In genomic region chr8:11423091-11423490, GRCm38 (mm10) we compare ENCODE assay signal across 15 mouse cellular contexts. TPM values are rescaled to one million over a fixed set of nuclear protein-coding genes. Genes with fewer than 3 reads are reported as not detected.
DNase-seq lines count a peak whose midpoint lies in the region; ATAC-seq and TF ChIP-seq lines count a peak whose summit lies in the region.
"Had no signal": no experiment of that assay in that cellular context is flagged by ENCODE, and none has a peak within 500 bp of the region (broad histone marks: within the 10 kb centered on the region; RNA-seq: fewer than 3 reads in every experiment).

No protein-coding gene starts in this region.

- H3K4me1 ChIP-seq in forebrain, postnatal 0 days (ENCODE audit: insufficient read depth), result peaks cover 6% of the 10 kb centered on the region; the same call in 1 of the 2 replicates
- peaks cover 5% of the 10 kb centered on the region; the same call in 1 of the 2 replicates for H3K4me1 ChIP-seq in forebrain, embryonic 14.5 days (ENCODE audit: control insufficient read depth, insufficient read depth, low read length)
- no peaks in the 10 kb centered on the region for H3K4me1 ChIP-seq in liver, embryonic 14.5 days (replicated peaks; ENCODE audit: control insufficient read depth in 2 of 2, insufficient read depth in 2 of 2, low read length in 1 of 2)
- H3K4me1 ChIP-seq in liver, embryonic 11.5 days (replicated peaks; ENCODE audit: control insufficient read depth, insufficient read depth, low read length), result no peaks in the 10 kb centered on the region
- H3K4me1 ChIP-seq in E14TG2a.4 (replicated peaks; ENCODE audit: low read depth, low read length), result no peaks in the 10 kb centered on the region
- no peaks in the 10 kb centered on the region for H3K4me1 ChIP-seq in midbrain, embryonic 13.5 days (replicated peaks)
- H3K4me1 ChIP-seq: midbrain, embryonic 12.5 days; neural tube, embryonic 12.5 days had no signal

- no peaks in the 10 kb centered on the region for H3K9me3 ChIP-seq in forebrain, postnatal 0 days (ENCODE audit: low read length)
- no peaks in the 10 kb centered on the region for H3K9me3 ChIP-seq in forebrain, embryonic 14.5 days (replicated peaks; ENCODE audit: control insufficient read depth, low read length)
- no peaks in the 10 kb centered on the region for H3K9me3 ChIP-seq in liver, embryonic 14.5 days (ENCODE audit: control insufficient read depth, low read length)
- no peaks in the 10 kb centered on the region for H3K9me3 ChIP-seq in liver, embryonic 11.5 days (ENCODE audit: control insufficient read depth, low read length)
- H3K9me3 ChIP-seq in E14TG2a.4 (ENCODE audit: low read length), result no peaks in the 10 kb centered on the region
- no peaks in the 10 kb centered on the region for H3K9me3 ChIP-seq in midbrain, embryonic 13.5 days
- H3K9me3 ChIP-seq: midbrain, embryonic 12.5 days; neural tube, embryonic 12.5 days had no signal

- peak; percentile 77 for TF ChIP-seq CTCF in forebrain, postnatal 0 days (IDR thresholded peaks at IDR 0.05; ENCODE audit: low read depth)
- peak; percentile 38; the same call in 1 of the 2 replicates for TF ChIP-seq CTCF in liver, embryonic 14.5 days (IDR thresholded peaks at IDR 0.05; ENCODE audit: low read depth)
- peak; percentile 33 for TF ChIP-seq CTCF in E14TG2a.4 (conservative IDR thresholded peaks at IDR 0.05; ENCODE audit: low read length)

- H3K9ac ChIP-seq in forebrain, postnatal 0 days, result no peak overlapping the region
- H3K9ac ChIP-seq in forebrain, embryonic 14.5 days (ENCODE audit: low read length), result no peak overlapping the region
- H3K9ac ChIP-seq in liver, embryonic 14.5 days (replicated peaks), result no peak overlapping the region
- H3K9ac ChIP-seq in liver, embryonic 11.5 days (ENCODE audit: low read depth, low read length), result no peak overlapping the region
- no peak overlapping the region for H3K9ac ChIP-seq in midbrain, embryonic 13.5 days (replicated peaks)
- H3K9ac ChIP-seq: midbrain, embryonic 12.5 days; neural tube, embryonic 12.5 days had no signal

- H3K27ac ChIP-seq in forebrain, postnatal 0 days (ENCODE audit: low read depth, low read length), result no peak overlapping the region
- H3K27ac ChIP-seq in forebrain, embryonic 14.5 days (ENCODE audit: low read depth, low read length), result no peak overlapping the region
- H3K27ac ChIP-seq in liver, embryonic 14.5 days, result no peak overlapping the region
- no peak overlapping the region for H3K27ac ChIP-seq in liver, embryonic 11.5 days (ENCODE audit: low read depth, low read length)
- no peak overlapping the region for H3K27ac ChIP-seq in midbrain, embryonic 13.5 days
- H3K27ac ChIP-seq: midbrain, embryonic 12.5 days; neural tube, embryonic 12.5 days had no signal

- H3K4me2 ChIP-seq in forebrain, postnatal 0 days (ENCODE audit: low read depth), result no peak overlapping the region
- no peak overlapping the region for H3K4me2 ChIP-seq in forebrain, embryonic 14.5 days (ENCODE audit: low read length)
- no peak overlapping the region for H3K4me2 ChIP-seq in liver, embryonic 14.5 days (ENCODE audit: low read depth)
- H3K4me2 ChIP-seq in liver, embryonic 11.5 days, result no peak overlapping the region
- no peak overlapping the region for H3K4me2 ChIP-seq in midbrain, embryonic 13.5 days (replicated peaks)
- H3K4me2 ChIP-seq: midbrain, embryonic 12.5 days; neural tube, embryonic 12.5 days had no signal

- peaks cover 16% of the 10 kb centered on the region for H3K36me3 ChIP-seq in forebrain, postnatal 0 days (ENCODE audit: insufficient read depth)
- H3K36me3 ChIP-seq in forebrain, embryonic 14.5 days (ENCODE audit: control insufficient read depth, insufficient read depth, low read length), result no peaks in the 10 kb centered on the region
- no peaks in the 10 kb centered on the region for H3K36me3 ChIP-seq in liver, embryonic 14.5 days (replicated peaks; ENCODE audit: control insufficient read depth, insufficient read depth, low read depth)
- no peaks in the 10 kb centered on the region for H3K36me3 ChIP-seq in liver, embryonic 11.5 days (ENCODE audit: control insufficient read depth, insufficient read depth, low read length)
- no peaks in the 10 kb centered on the region for H3K36me3 ChIP-seq in E14TG2a.4 (ENCODE audit: insufficient read depth, low read length)
- H3K36me3 ChIP-seq in midbrain, embryonic 13.5 days, result no peaks in the 10 kb centered on the region
- H3K36me3 ChIP-seq: midbrain, embryonic 12.5 days; neural tube, embryonic 12.5 days had no signal

- ATAC-seq in forebrain, postnatal 0 days, result no peak
- no peak for ATAC-seq in forebrain, embryonic 14.5 days
- ATAC-seq in liver, embryonic 14.5 days (ENCODE audit: insufficient read depth), result no peak
- no peak for ATAC-seq in liver, embryonic 11.5 days (replicated peaks; ENCODE audit: low FRiP score)
- no peak for ATAC-seq in midbrain, embryonic 13.5 days

- H3K27me3 ChIP-seq in forebrain, postnatal 0 days (ENCODE audit: insufficient read depth, low read length), result no peaks in the 10 kb centered on the region
- no peaks in the 10 kb centered on the region for H3K27me3 ChIP-seq in forebrain, embryonic 14.5 days (replicated peaks; ENCODE audit: control insufficient read depth, insufficient read depth, low read length)
- no peaks in the 10 kb centered on the region for H3K27me3 ChIP-seq in liver, embryonic 14.5 days (ENCODE audit: control insufficient read depth, insufficient read depth, low read length)
- H3K27me3 ChIP-seq in liver, embryonic 11.5 days (replicated peaks; ENCODE audit: control insufficient read depth, insufficient read depth, low read length), result no peaks in the 10 kb centered on the region
- peaks cover 10% of the 10 kb centered on the region for H3K27me3 ChIP-seq in E14TG2a.4 (ENCODE audit: insufficient read depth, low read length)
- no peaks in the 10 kb centered on the region for H3K27me3 ChIP-seq in midbrain, embryonic 13.5 days
- H3K27me3 ChIP-seq: neural tube, embryonic 12.5 days had no signal

- peak; percentile 41 for DNase-seq in forebrain, postnatal 0 days
- DNase-seq in forebrain, embryonic 14.5 days (ENCODE audit: low spot score), result no peak
- no peak for DNase-seq in liver, embryonic 14.5 days (ENCODE audit: low read depth in 3 of 3, low spot score in 3 of 3)
- no peak for DNase-seq in liver, embryonic 11.5 days (ENCODE audit: low spot score)
- peak; percentile 18 for DNase-seq in induced T-regulatory cell, adult 2 months (ENCODE audit: low read depth)
- DNase-seq in thymus, postnatal 0 days (ENCODE audit: low spot score), result no peak
- DNase-seq: adrenal gland, postnatal 10 days; heart, postnatal 14 days; kidney, postnatal 4 days; thymus, adult 18-20 months had no signal

- 61% methylated on average over 7 of the region's 7 CpGs for WGBS in forebrain, postnatal 0 days
- 65% methylated on average over 7 of the region's 7 CpGs for WGBS in forebrain, embryonic 14.5 days
- 44% methylated on average over 7 of the region's 7 CpGs for WGBS in liver, embryonic 14.5 days (ENCODE audit: insufficient replicate concordance)
- 61% methylated on average over 7 of the region's 7 CpGs for WGBS in liver, embryonic 11.5 days
- WGBS in midbrain, embryonic 13.5 days, result 68% methylated on average over 7 of the region's 7 CpGs

- no peak overlapping the region for H3K4me3 ChIP-seq in forebrain, postnatal 0 days (ENCODE audit: low read depth, low read length)
- no peak overlapping the region for H3K4me3 ChIP-seq in forebrain, embryonic 14.5 days (ENCODE audit: low read depth, low read length)
- no peak overlapping the region for H3K4me3 ChIP-seq in liver, embryonic 14.5 days (ENCODE audit: insufficient read depth in 1 of 2, low read depth in 2 of 2, low read length in 2 of 2)
- H3K4me3 ChIP-seq in liver, embryonic 11.5 days (ENCODE audit: low read depth, low read length), result no peak overlapping the region
- H3K4me3 ChIP-seq in E14TG2a.4 (replicated peaks; ENCODE audit: low read length), result no peak overlapping the region
- no peak overlapping the region for H3K4me3 ChIP-seq in midbrain, embryonic 13.5 days (replicated peaks)
- H3K4me3 ChIP-seq: erythroblast, embryonic 14.5 days; midbrain, embryonic 12.5 days; neural tube, embryonic 12.5 days had no signal

- no peak for TF ChIP-seq EP300 in liver, embryonic 14.5 days (IDR thresholded peaks at IDR 0.05; ENCODE audit: low read depth)

RNA-seq across cellular contexts. Expression of gene Rab20, which starts 55.4 kb away (rescaled TPM):
- total RNA-seq in forebrain, postnatal 0 days (2014; rRNA removed), result 0.95 and 1.2 TPM in 2 replicates
- 1.6 and 2.7 TPM in 2 replicates for polyA plus RNA-seq in forebrain, postnatal 0 days (2015; fragmentation: Nextera tagmentation; extraction: Ambion mirVana)
- polyA plus RNA-seq in forebrain, embryonic 14.5 days (2014; fragmentation: Nextera tagmentation; extraction: Ambion mirVana), result 0.66 and 1.0 TPM in 2 replicates
- polyA plus RNA-seq in liver, embryonic 14.5 days (2012; rRNA removed), result 2.7 and 2.8 TPM in 2 replicates
- polyA plus RNA-seq in liver, embryonic 14.5 days (2014; fragmentation: Nextera tagmentation; extraction: Ambion mirVana), result 2.9 and 3.1 TPM in 2 replicates
- polyA plus RNA-seq in liver, embryonic 11.5 days (2014; fragmentation: Nextera tagmentation; extraction: Ambion mirVana), result 3.2 and 4.5 TPM in 2 replicates
- polyA plus RNA-seq in thymus, postnatal 0 days (2015; fragmentation: Nextera tagmentation; extraction: Ambion mirVana), result 6.2 and 8.0 TPM in 2 replicates
- 0.28 and 0.36 TPM in 2 replicates for polyA plus RNA-seq in midbrain, embryonic 13.5 days (2015; fragmentation: Nextera tagmentation; extraction: Ambion mirVana)

Comparison
In these comparisons a context has a peak if more than half of its experiments do, and no peak if none do; other contexts are left out.
1. DNase-seq: peak in forebrain, postnatal 0 days (single experiment) and induced T-regulatory cell, adult 2 months (single experiment); none in forebrain, embryonic 14.5 days (single experiment), liver, embryonic 14.5 days (0 of 3), liver, embryonic 11.5 days (single experiment) and thymus, postnatal 0 days (single experiment).
2. Peak in every context shown above with its lines, with median percentiles within 50 percentile points of each other: CTCF ChIP-seq.